Mouse (Mus musculus): ENCODE measurements at regions not wholly inside any gene's neighbourhood (a gene's known extent, or its start where the extent isn't known, plus 50 kb on each side); places are given as distances from the start of the nearest gene placed in this dataset.
A peak's percentile ranks its signal among the peaks of the same experiment; 100 is the strongest.

- peak; percentile 16 for DNase-seq (ENCODE audit: low spot score)
These were observed 78.3 kb downstream of the Gpr143 start for GRCm38 (mm10) chrX:152860008-152860407.

All from yolk sac, embryonic 10.5 days (tissue).